Mouse (Mus musculus) gastrocnemius, postnatal 36 days (tissue): ENCODE data around the gene Cyp11a1. TPM values are rescaled to one million over a fixed set of nuclear protein-coding genes. Genes with fewer than 3 reads are reported as not detected.

ENCODE experiments used
- DNase-seq, 2 experiments: peaks; one replicate each; pipeline ENCODE4 v3.0.0; 2022
- intact Hi-C: fragments of 180-260 bp; cut with DNase I; formaldehyde crosslinking; loops from one replicate; pipeline ENCODE4 v1.15.1; 2025
- total RNA-seq, 2 experiments: library from RNA; stranded (reverse); gene quantifications; 2 replicates each; pipeline ENCODE4 v1.2.3; 2021

The Cyp11a1 gene
- total RNA-seq, 2 experiments from 2014 or later, result not detected

GRCm38 (mm10) chr9:57971413-57971812 is 34.8 kb upstream of the Cyp11a1 start:
- DNase-seq, result no peak
- intact Hi-C loops, result no loop called here

- intact Hi-C loops, result no loop called here
- DNase-seq, result no peak
These were observed 34.0 kb upstream of the Cyp11a1 start for GRCm38 (mm10) chr9:57972141-57972591.

DNA sequence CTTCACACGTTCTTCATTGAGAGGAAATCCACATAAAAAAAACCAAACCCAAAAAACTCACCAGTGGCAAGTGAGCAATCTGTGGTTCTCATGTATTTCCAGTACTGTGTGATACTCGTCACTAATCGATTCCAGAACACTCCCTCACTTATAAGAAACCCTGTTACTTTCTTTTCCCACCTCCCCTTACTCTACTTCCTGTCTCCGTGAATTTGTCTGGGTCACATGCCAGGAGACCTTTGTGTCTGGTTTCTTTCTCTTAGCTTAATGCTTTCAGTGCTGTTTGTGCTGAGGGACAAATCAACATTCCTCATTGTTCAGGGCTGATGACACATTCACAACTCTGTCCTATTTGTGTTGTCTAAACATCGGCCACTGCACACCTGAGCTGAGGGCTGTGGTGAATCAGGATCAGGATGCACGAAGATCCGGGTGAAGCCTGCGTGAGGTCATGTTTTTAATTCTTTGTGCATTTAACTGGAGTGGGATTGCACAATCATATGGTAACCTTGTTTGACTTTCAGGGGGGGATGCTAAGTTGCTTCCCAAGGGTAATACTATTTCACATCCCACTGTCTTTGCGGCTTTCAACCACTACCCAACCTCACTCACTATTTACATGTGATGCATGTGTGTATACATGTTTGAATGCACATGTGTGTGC is 33.3 kb upstream of the Cyp11a1 start:
- intact Hi-C loops, result no loop called here
- DNase-seq, result no peak

DNA sequence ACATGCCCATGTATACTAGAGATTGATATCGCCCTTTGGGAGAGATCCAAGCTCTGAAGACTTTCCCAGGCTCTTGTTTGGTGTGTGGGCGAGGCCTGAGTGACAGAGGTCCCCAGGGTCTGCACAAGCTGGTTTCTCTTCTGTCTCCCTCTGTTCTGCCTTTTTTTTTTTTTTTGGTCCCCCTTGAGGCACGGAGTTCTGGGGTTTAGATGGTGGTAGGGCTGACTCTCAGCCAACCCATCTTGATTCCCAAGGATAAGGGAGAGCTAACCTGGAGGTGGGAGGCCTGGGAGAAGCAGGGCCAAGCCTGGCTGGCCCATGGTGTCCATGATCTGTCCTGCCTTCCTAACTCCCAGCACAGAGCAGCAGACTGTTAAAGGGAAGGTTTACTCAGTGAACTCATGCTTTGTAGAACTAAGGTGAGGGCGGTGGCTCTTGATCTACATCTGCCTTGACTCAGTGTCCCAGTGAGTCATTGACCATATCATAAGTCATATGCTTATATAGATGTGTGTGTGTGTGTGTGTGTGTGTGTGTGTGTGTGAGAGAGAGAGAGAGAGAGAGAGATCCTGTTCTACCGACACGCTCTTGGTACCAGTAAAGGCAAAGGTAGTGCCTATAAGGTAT is 32.7 kb upstream of the Cyp11a1 start:
- intact Hi-C loops, result no loop called here
- no peak for DNase-seq

DNA sequence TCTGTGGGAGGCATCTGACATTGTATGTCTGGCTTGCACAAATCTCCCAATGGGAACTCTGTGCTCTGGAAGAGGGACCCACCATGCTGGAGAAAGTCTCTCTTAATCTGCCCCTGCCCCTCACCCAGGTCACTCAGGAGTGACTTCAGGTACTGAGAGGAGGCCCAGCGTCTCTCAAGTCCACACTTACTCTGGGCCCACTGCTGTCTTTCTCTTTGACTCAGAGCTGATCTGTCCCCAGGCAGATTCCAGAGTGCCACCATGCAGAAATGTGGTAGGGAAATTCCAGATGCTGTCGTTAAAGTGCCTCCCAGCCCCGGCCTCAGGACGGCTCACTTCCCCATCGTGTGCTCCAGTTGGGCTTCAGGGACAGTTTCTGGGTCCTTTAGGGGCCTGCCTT is 32.0 kb upstream of the Cyp11a1 start:
- intact Hi-C loops, result no loop called here
- no peak for DNase-seq

DNA sequence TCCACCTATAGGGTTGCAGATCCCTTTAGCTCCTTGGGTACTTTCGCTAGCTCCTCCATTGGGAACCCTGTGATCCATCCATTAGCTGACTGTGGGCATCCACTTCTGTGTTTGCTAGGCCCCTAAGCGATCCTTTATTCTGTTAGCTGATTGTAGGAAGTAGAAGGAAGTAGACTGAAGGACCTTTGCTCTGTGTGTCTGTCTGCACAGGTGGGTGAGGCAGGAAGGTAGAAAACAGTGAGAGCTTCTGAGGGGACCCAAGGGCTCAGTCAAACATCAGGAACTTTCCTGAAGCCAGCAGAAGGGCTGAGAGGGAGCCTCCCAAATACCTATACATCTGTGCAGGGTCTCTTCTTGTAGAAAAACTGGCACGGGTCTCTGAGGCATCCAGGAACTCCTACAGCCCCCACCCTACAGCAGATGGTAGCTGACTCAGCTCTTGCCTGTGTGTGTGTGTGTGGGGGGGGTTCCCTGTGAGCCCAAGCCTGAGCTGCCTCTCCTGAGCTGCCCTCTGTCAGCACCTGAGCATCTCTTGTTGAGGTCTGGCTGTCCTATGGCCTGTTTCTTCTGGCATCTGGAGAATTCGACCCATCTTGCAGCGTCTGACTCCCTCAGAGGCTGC is 30.9 kb upstream of the Cyp11a1 start:
- DNase-seq, result no peak
- intact Hi-C loops, result no loop called here

DNA sequence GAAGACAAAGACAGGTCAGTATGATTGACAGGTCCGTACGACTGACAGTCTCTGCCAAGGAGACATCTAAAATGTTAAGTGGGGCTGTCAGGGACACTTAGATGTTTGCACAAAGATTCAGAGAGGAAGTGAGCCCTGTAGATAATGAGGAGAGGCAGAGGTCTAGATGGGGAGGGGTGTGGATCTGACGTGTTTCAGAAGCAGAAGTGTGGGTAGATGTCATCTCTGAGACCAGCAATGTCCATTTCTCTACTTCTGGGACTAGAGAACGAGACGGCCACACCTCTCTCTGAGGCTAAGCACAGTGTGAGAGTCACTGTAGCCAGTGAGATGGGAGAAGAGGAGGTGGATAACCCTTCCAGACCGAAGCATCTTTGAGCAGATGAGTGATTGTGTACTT is 28.2 kb upstream of the Cyp11a1 start:
- no peak for DNase-seq
- intact Hi-C loops, result no loop called here

DNA sequence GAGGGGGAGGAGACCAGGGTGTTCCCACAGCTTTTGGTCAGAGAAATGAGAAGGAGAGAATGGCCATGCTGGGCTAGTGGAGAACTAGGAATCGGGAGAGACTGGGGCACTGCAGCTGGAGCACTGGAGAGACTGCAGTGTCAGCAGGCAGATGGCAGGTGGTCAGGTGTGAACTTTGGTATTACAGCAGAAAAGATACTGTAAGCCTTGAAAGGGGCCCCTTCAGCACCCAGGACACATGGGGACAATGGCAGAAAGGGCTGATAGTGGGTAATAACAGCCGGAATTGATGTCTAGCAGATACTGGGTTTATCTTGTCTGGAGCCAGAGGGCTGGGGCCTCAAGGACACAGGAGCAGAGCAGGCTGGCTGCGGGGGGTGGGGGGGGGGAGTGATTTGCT is 27.4 kb upstream of the Cyp11a1 start:
- DNase-seq, result no peak
- intact Hi-C loops, result no loop called here

GRCm38 (mm10) chr9:57980570-57980969 is 25.6 kb upstream of the Cyp11a1 start:
- intact Hi-C loops, result no loop called here
- no peak for DNase-seq

DNA sequence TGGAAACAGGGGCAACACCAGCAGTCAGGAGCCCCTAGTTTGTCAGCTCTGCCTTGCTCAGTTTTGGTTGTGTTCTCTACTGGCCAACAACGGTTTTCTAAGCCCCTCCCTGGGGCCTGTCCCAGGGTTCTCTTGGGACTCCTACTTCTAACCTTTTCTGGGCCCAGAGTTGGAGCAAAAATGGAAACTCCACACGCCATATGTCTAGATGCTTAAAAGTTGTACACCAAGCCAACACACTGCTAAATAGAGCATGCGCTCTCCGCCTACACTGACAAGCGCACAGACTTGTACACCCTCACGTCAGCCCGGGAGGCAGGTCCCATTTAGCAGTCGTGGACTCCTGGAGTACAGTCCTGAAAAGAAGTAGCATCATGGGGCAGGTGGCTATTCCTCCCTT is 20.9 kb upstream of the Cyp11a1 start:
- no peak for DNase-seq
- intact Hi-C loops, result no loop called here

- no peak for DNase-seq
These were observed 19.9 kb upstream of the Cyp11a1 start for GRCm38 (mm10) chr9:57986293-57986692.

GRCm38 (mm10) chr9:57988098-57988497 is 18.1 kb upstream of the Cyp11a1 start:
- intact Hi-C loops, result no loop called here
- DNase-seq, result no peak

More at GRCm38 (mm10) chr9:57986293-57986692, 19.9 kb upstream of the Cyp11a1 start:
- intact Hi-C loops, result no loop called here

DNA sequence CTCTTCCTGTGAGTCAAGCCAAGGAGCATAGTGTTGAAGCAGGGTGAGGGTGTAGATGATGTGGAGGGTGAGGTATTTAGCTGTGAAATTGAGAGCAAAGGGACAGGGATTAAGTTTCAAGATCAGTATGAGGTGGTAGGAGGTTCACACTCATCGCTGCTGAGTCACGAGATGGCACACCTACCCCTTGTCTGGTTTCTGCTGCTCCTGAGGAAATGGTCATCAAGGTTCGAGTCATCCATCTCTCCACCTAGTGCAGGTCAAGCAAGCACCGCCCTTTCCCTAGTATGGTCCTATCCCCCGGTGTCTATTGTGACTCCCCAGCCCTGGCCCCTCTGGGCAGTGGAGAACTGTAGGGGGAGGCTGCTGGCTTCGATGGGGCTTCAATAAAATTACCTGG is 16.9 kb upstream of the Cyp11a1 start:
- intact Hi-C loops, result no loop called here
- DNase-seq, result no peak

DNA sequence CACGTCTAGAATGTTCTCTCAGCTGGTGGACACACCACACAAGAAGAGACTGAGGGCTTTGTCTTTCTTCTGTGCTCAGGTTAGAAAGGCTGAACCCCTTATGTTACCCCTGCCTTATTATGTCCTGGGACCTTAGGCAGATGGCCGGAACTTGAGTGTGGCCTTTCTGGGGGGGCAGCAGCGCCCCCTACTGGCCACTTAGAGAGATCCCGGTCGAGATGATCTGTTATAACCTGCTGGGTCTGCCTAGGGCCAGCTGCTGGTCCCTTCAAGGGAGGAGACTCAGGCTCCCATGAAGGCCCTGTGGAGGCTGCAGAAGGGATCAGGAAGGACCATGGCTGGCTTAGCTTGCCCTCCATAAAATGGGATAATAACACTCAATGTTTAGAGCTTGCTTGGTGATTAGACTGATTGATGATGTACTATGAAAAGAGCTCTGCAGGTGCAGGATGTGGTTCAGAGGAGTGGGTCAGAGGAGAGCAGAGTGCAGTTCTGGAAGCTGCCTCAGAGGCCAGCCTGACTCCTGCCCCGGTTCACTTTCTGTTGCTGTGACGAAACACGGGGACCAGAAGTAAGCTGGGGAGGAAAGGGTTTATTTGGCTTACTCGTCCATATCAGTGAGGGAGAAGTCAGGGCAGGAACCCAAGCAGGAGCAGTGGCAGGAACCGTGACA is 15.6 kb upstream of the Cyp11a1 start:
- intact Hi-C loops, result loop anchor here (10.0 kb wide), 1 partner anchor 226 kb away; the partner anchor contains the start of gene Clk3
- DNase-seq, result no peak

- no peak for DNase-seq
- intact Hi-C loops, result loop anchor here (1.0 to 10.0 kb wide), 2 partner anchors 56 to 227 kb away; partner anchors contain the start of gene Clk3
These were observed 14.2 kb upstream of the Cyp11a1 start for GRCm38 (mm10) chr9:57992060-57992459.

- DNase-seq, result no peak
- intact Hi-C loops, result loop anchor here (1.0 to 10.0 kb wide), 2 partner anchors 57 to 228 kb away; partner anchors contain the start of gene Clk3
These were observed 13.2 kb upstream of the Cyp11a1 start for GRCm38 (mm10) chr9:57992781-57993591.

GRCm38 (mm10) chr9:57995282-57995681 is 10.9 kb upstream of the Cyp11a1 start:
- DNase-seq, result no peak
- intact Hi-C loops, result loop anchor here (10.0 kb wide), 1 partner anchor 230 kb away; the partner anchor contains the start of gene Clk3

DNA sequence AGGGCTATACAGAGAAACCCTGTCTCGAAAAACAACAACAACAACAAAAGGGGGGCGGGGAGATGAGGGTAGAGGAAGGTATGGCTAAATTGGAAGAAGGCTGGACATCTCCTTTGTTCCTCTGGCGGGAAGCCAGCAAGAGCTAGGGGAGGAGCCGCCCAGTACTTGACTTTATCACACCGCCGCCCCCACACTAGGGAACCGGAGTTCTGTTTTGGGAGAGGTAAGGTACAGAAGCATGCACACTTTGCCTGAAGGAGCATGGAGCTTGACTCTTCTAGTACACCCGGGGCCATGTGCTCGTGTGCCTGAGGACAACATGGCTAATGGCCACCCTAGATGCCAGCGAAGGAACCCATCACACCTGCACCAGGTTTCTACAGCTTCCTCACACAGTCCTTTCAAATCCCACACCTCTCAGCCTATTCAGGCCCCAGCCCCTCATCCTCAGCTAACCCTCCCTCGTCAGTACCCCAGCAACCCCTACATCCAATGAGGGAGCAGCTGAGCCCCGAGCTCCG is 8.6 kb upstream of the Cyp11a1 start:
- no peak for DNase-seq
- intact Hi-C loops, result loop anchor here (2.0 to 10.0 kb wide), 2 partner anchors 137 to 233 kb away; partner anchors contain the start of gene Clk3

GRCm38 (mm10) chr9:57998032-57998659 is 8.1 kb upstream of the Cyp11a1 start:
- intact Hi-C loops, result loop anchor here (10.0 kb wide), 1 partner anchor 233 kb away; the partner anchor contains the start of gene Clk3
- no peak for DNase-seq
